Mouse (Mus musculus) olfactory bulb, adult 2 months (tissue): ENCODE measurements around the gene Cbr1.

ENCODE experiments used
- CTCF ChIP-seq: fragments of 200-500 bp; IDR thresholded peaks from 2 replicates; pipeline ENCODE4 v1.5.1; 2012; ENCODE audit warnings: low read depth, mild to moderate bottlenecking, low read length, moderate library complexity; ENCODE audit not compliant: insufficient read depth
- POLR2A ChIP-seq: fragments of 200-500 bp; IDR thresholded peaks from 2 replicates; pipeline ENCODE4 v1.6.1; 2012; ENCODE audit warnings: mild to moderate bottlenecking, low read depth, low read length, moderate library complexity; ENCODE audit not compliant: insufficient read depth

DNA sequence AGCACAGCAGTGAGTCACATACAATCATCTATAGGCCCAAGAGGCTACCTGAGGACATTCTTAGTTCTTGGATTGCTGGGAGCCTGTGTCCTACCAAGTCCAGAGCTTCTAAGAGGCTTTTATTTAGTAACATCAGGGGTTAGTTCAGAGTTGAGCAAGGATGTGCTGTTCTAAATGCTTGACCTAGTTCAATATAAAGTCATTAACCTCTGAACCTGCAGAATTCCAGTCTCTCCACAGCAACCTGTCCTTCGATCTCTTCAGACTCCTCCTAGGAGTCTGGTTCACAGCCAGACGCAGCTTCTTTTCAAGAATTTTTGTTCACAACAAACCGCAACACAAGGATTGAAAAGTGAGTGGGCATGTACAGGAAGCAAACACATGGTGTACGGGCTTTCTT lies 5.3 kb downstream of the Cbr1 start:
- TF ChIP-seq CTCF = no peak
- no peak for TF ChIP-seq POLR2A
